Mouse (Mus musculus): Measurements from ENCODE around the gene Arl10.

DNA sequence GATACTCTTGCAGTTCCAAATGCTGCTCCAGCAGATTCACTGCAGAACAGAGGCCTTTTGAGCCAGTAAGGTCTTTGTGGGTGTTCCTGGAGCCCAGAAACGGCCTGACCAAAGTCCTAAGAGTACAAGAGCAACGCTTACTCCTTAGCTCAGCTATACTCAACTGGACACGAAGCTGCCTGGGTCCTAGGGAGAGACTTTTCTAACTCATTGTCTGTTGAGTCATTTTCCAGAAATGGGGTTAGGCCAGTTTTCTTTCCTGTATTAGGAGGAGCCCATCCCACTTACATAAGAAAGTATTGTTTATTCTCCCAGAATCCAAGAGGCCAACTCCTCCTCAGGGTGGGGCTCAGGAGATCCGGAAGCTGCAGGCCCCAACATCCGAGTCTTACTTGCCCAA, 30.6 kb downstream of the Arl10 start:
- no peak for TF ChIP-seq CTCF (conservative IDR thresholded peaks at IDR 0.05; ENCODE audit: low read length)
- TF ChIP-seq POU5F1 (IDR thresholded peaks at IDR 0.05; ENCODE audit: borderline replicate concordance, low read length): no peak
- no peak for TF ChIP-seq NANOG (IDR thresholded peaks at IDR 0.05; ENCODE audit: borderline replicate concordance, low read length)

Data from E14TG2a.4 (cell line).